Mouse (Mus musculus) skeletal muscle tissue, adult 2 months (tissue): Measurements from ENCODE around the gene Zfp827.
A peak's percentile ranks its signal among the peaks of the same experiment; 100 is the strongest.
"Not testable (repeated sequence)": the region's sequence is repeated elsewhere in the genome, so short reads cannot be mapped to it uniquely, and the experiment has no call there.

ENCODE experiments used
- DNase-seq: peaks from one replicate; pipeline ENCODE4 v3.0.0-alpha.2; 2012; ENCODE audit warnings: low read depth, low spot score

Zfp827 gene

GRCm38 (mm10) chr8:79112480-79112879, 84.2 kb downstream of the Zfp827 start:
- DNase-seq, result no peak

GRCm38 (mm10) chr8:79113533-79113932, 85.3 kb downstream of the Zfp827 start:
- no peak for DNase-seq

GRCm38 (mm10) chr8:79114561-79114960, 86.3 kb downstream of the Zfp827 start:
- DNase-seq, result peak; percentile 37

- no peak for DNase-seq
These were observed 88.2 kb downstream of the Zfp827 start for GRCm38 (mm10) chr8:79116436-79116835.

- DNase-seq, result no peak
These were observed 89.5 kb downstream of the Zfp827 start for GRCm38 (mm10) chr8:79117711-79118110.

- DNase-seq, result no peak
These were observed 93.4 kb downstream of the Zfp827 start for GRCm38 (mm10) chr8:79121614-79122013.

GRCm38 (mm10) chr8:79124231-79124630, 96.0 kb downstream of the Zfp827 start:
- DNase-seq, result no peak

- DNase-seq, result no peak
These were observed 99.1 kb downstream of the Zfp827 start for GRCm38 (mm10) chr8:79127211-79127816.

GRCm38 (mm10) chr8:79128534-79128933, 100.3 kb downstream of the Zfp827 start:
- not testable (repeated sequence) for DNase-seq

- DNase-seq, result no peak
These were observed 111.4 kb downstream of the Zfp827 start for GRCm38 (mm10) chr8:79139614-79140013.

- no peak for DNase-seq
These were observed 112.7 kb downstream of the Zfp827 start for GRCm38 (mm10) chr8:79140981-79141380.

GRCm38 (mm10) chr8:79141592-79141991, 113.4 kb downstream of the Zfp827 start:
- no peak for DNase-seq

- peak; percentile 15 for DNase-seq
These were observed 115.5 kb downstream of the Zfp827 start for GRCm38 (mm10) chr8:79143729-79144128.

- no peak for DNase-seq
These were observed 117.0 kb downstream of the Zfp827 start for GRCm38 (mm10) chr8:79145210-79145609.

- no peak for DNase-seq
These were observed 117.4 kb downstream of the Zfp827 start for GRCm38 (mm10) chr8:79145626-79146025.

- no peak for DNase-seq
These were observed 120.6 kb downstream of the Zfp827 start for GRCm38 (mm10) chr8:79148799-79149198.

GRCm38 (mm10) chr8:79149880-79150279, 121.6 kb downstream of the Zfp827 start:
- DNase-seq, result no peak

- DNase-seq, result no peak
These were observed 122.4 kb downstream of the Zfp827 start for GRCm38 (mm10) chr8:79150544-79151192.

- no peak for DNase-seq
These were observed 123.4 kb downstream of the Zfp827 start for GRCm38 (mm10) chr8:79151644-79152043.

GRCm38 (mm10) chr8:79153201-79153600, 125.0 kb downstream of the Zfp827 start:
- DNase-seq, result no peak

GRCm38 (mm10) chr8:79153637-79154036, 125.4 kb downstream of the Zfp827 start:
- no peak for DNase-seq

- DNase-seq, result no peak
These were observed 127.4 kb downstream of the Zfp827 start for GRCm38 (mm10) chr8:79155556-79156161.

- DNase-seq, result no peak
These were observed 129.1 kb downstream of the Zfp827 start for GRCm38 (mm10) chr8:79157366-79157765.
